Mouse (Mus musculus) embryonic fibroblast, embryonic 13.5 days (primary cell): ENCODE results near the gene Rab5b. TPM values are rescaled to one million over a fixed set of nuclear protein-coding genes. Genes with fewer than 3 reads are reported as not detected.

Source experiments
- H3K27ac ChIP-seq: 2 replicates; pipeline ENCODE4 v1.5.1; 2012; ENCODE audit warnings: low read length, control low read depth, inconsistent platforms; ENCODE audit not compliant: insufficient read depth
- H3K4me1 ChIP-seq: 2 replicates; pipeline ENCODE4 v1.6.1; 2011; ENCODE audit warnings: low read length; ENCODE audit not compliant: control insufficient read depth, insufficient read depth
- H3K4me3 ChIP-seq: 2 replicates; pipeline ENCODE4 v1.5.1; 2011; ENCODE audit warnings: mild to moderate bottlenecking, control low read depth, low read length; ENCODE audit not compliant: insufficient read depth
- CTCF ChIP-seq: IDR thresholded peaks from 2 replicates; pipeline ENCODE4 v1.5.1; 2011; ENCODE audit warnings: mild to moderate bottlenecking, control low read depth, low read length, moderate library complexity, borderline replicate concordance; ENCODE audit not compliant: insufficient read depth
- POLR2A ChIP-seq: IDR thresholded peaks from 2 replicates; pipeline ENCODE4 v1.6.1; 2011; ENCODE audit warnings: low read depth, mild to moderate bottlenecking, control low read depth, low read length, moderate library complexity
- polyA plus RNA-seq: library from polyadenylated mRNA; stranded (reverse); fragments of >200 nt; gene quantifications from 2 replicates; pipeline ENCODE4 v1.2.4, GENCODE M21; 2011; ENCODE audit warnings: low read depth; ENCODE audit not compliant: missing spikeins, insufficient read length

Rab5b gene
- polyA plus RNA-seq, 1 experiment = 96.7 TPM

DNA sequence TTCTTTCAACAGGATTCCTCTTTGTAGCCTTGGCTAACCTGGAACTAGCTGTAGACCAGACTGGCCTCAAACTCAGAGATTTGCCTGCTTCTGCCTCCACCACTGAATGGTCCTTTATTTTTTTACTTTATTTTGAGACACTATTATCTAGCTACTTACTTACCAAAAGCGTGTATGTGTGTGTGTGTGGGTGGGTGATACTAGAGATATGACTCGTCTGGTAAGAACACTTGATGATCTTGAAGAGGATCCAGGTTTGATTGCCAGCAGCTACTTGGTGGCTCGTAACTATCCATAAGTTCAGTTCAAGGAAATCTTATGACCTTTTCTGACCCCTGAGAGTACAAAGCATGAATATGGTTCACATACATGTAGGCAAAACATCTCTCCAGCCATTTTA lies 30.8 kb downstream of the Rab5b start:
- Histone ChIP-seq H3K27ac (no peak overlapping the region), H3K4me3 (no peak overlapping the region), H3K4me1 (peaks cover 7% of the 10 kb centered on the region)
- TF ChIP-seq POLR2A (no peak), CTCF (no peak)

GRCm38 (mm10) chr10:128664808-128665207 lies 31.3 kb downstream of the Rab5b start:
- Histone ChIP-seq H3K4me3 (no peak overlapping the region), H3K27ac (no peak overlapping the region), H3K4me1 (peaks cover 3% of the 10 kb centered on the region)
- TF ChIP-seq POLR2A (no peak), CTCF (no peak)

DNA sequence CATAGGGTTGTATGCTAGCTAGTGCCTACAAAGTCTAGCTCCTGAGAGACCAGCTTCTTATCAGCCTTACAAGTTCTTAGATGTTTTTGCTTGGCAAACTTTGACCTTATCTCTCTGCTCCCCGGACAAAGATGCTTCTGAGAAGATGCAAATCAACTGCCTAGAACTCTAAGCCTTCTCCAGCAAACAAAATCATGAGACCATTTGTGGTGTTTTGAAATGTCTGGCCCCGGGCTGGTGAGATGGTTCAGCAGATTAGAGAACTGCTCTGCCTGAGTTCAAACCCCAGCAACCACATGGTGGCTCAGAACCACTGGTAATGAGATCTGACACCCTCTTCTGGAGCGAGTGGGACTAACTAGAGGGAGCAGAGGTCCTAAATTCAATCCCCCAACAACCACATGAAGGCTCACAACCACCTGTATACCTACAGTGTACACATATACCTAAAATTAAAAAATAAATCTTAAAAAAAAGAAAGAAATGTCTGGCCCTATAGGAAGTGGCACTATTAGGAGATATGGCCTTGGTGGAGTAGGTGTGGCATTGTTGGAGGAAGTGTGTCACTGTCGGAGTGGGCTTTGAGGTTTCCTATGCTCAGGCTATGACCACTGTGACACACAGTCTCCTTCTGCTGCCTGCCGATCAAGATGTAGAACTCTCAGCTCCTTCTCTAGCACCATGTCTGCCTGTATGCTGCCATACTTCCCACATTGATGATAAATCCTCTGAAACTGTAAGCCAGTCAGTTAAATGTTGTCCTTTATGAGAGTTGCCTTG lies 32.4 kb downstream of the Rab5b start:
- Histone ChIP-seq H3K4me3 (no peak overlapping the region), H3K27ac (no peak overlapping the region), H3K4me1 (no peaks in the 10 kb centered on the region; the same call in 1 of the 2 replicates)
- no peak for TF ChIP-seq CTCF
- no peak for TF ChIP-seq POLR2A

- TF ChIP-seq POLR2A (no peak), CTCF (no peak)
- Histone ChIP-seq H3K4me1 (no peaks in the 10 kb centered on the region; the same call in 1 of the 2 replicates), H3K27ac (no peak overlapping the region), H3K4me3 (no peak overlapping the region)
Observed at GRCm38 (mm10) chr10:128662465-128662864, 33.6 kb downstream of the Rab5b start.

- H3K27ac ChIP-seq = no peak overlapping the region
- no peak for TF ChIP-seq POLR2A
- no peak for TF ChIP-seq CTCF
- H3K4me3 ChIP-seq = no peak overlapping the region
- no peaks in the 10 kb centered on the region; the same call in 1 of the 2 replicates for H3K4me1 ChIP-seq
Observed at GRCm38 (mm10) chr10:128659490-128659889, 36.6 kb downstream of the Rab5b start.

DNA sequence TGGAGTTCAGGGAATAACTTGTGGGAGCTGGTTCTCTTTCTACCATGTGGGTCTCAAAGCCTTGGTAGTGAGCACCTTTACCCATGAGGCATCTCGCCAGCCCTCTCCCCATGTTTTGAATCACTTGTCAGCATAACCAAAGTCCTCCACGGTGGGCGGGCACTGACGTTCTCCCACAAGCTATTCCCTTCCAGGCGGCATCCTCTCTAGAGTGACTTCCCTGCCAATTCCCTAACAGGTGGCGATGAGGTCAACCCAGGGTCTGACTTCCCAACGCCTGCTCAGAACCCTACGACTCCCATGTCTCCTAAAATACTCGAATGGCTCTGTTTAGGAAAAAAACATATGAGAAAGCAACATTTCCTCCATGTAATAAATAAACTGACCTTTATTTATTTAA lies 38.2 kb downstream of the Rab5b start:
- TF ChIP-seq CTCF (no peak), POLR2A (no peak)
- Histone ChIP-seq H3K4me1 (no peaks in the 10 kb centered on the region; the same call in 1 of the 2 replicates), H3K27ac (no peak overlapping the region), H3K4me3 (no peak overlapping the region)

- Histone ChIP-seq H3K4me3 (no peak overlapping the region), H3K4me1 (no peaks in the 10 kb centered on the region; the same call in 1 of the 2 replicates), H3K27ac (no peak overlapping the region)
- TF ChIP-seq POLR2A (no peak), CTCF (no peak)
Observed at GRCm38 (mm10) chr10:128656731-128657130, 39.3 kb downstream of the Rab5b start.

DNA sequence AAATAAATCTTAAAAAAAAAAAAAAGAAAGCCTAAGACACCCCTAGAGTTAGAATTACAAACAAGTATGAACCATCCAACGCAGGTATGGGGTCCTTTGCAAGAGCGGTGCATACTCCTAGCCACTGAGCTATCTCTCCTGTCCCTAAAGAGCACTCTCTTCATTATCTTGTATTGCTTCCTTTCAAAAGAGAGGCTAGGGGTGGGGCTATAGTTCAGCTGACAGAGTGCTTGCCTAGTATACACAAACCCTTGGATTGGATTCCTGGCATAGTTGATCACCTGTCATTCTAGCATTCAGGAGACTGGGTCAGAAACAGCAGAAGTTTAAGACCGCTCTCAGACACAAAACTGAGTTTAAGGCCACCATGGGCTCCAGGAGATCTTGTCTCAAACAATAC lies 40.8 kb downstream of the Rab5b start:
- TF ChIP-seq POLR2A (no peak), CTCF (no peak)

DNA sequence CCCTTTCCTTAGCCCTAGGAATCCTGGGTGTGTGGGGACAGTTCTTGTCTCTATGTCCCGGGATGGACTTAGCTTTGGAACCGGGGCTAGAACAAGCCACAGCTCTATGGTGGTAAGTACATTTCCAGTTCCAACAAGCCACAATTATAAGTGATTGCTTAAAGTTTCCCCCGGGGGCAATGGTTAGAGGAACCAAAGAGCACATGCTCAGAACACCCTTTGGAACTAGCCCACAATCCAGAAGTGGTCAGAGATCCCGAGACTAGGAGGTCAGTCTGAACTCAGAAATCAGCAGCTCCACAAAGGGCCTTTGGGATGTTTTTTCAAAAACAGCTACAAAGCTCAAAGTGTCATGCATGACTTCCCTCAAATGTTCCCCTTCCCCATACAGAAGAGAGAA lies 42.2 kb downstream of the Rab5b start:
- H3K27ac ChIP-seq = no peak overlapping the region
- TF ChIP-seq POLR2A = no peak
- no peak for TF ChIP-seq CTCF
- no peak overlapping the region for H3K4me3 ChIP-seq

More for the DNA sequence above, 40.8 kb downstream of the Rab5b start:
- Histone ChIP-seq H3K27ac (no peak overlapping the region), H3K4me1 (no peaks in the 10 kb centered on the region; the same call in 1 of the 2 replicates), H3K4me3 (no peak overlapping the region)

GRCm38 (mm10) chr10:128646139-128647089 lies 49.6 kb downstream of the Rab5b start:
- H3K4me3 ChIP-seq = no peak overlapping the region
- no peak overlapping the region for H3K27ac ChIP-seq
- H3K4me1 ChIP-seq = no peaks in the 10 kb centered on the region
- no peak for TF ChIP-seq POLR2A
- no peak for TF ChIP-seq CTCF

More for the DNA sequence above, 42.2 kb downstream of the Rab5b start:
- H3K4me1 ChIP-seq = no peaks in the 10 kb centered on the region
